Mouse (Mus musculus): ENCODE results near the gene Wdr27. TPM values are rescaled to one million over a fixed set of nuclear protein-coding genes. Genes with fewer than 3 reads are reported as not detected.

Gene Wdr27
- total and polyA plus RNA-seq, 2 experiments from 2014 or later: 1.0 to 14.6 TPM

GRCm38 (mm10) chr17:14806808-14807207 lies 136.2 kb downstream of the Wdr27 start:
- no peak overlapping the region for H3K4me3 ChIP-seq (ENCODE audit: low read depth, low read length)
- no peaks in the 10 kb centered on the region for H3K9me3 ChIP-seq (ENCODE audit: low read length)
- no peak overlapping the region for H3K4me2 ChIP-seq (ENCODE audit: low read depth, low read length, poor library complexity, severe bottlenecking)
- no peaks in the 10 kb centered on the region for H3K27me3 ChIP-seq (ENCODE audit: insufficient read depth, low read length)
- no peak overlapping the region for H3K27ac ChIP-seq (ENCODE audit: low read depth, low read length)
- DNase-seq (ENCODE audit: low spot score) (no peak), ATAC-seq (ENCODE audit: low FRiP score) (no peak)
- no peak overlapping the region for H3K9ac ChIP-seq (replicated peaks; ENCODE audit: low read length, poor library complexity, severe bottlenecking)
- no peak for TF ChIP-seq CTCF (IDR thresholded peaks at IDR 0.05)
- no peaks in the 10 kb centered on the region for H3K4me1 ChIP-seq (ENCODE audit: insufficient read depth, low read length)
- H3K36me3 ChIP-seq (ENCODE audit: insufficient read depth, low read length): no peaks in the 10 kb centered on the region
- 87% methylated on average over 7 of the region's 7 CpGs for whole genome bisulfite sequencing

GRCm38 (mm10) chr17:14799243-14799642 lies 143.7 kb downstream of the Wdr27 start:
- no peaks in the 10 kb centered on the region for H3K27me3 ChIP-seq (ENCODE audit: insufficient read depth, low read length)
- WGBS: 89% methylated on average over 4 of the region's 4 CpGs
- no peaks in the 10 kb centered on the region for H3K36me3 ChIP-seq (ENCODE audit: insufficient read depth, low read length)
- ATAC-seq (ENCODE audit: low FRiP score) (no peak), DNase-seq (ENCODE audit: low spot score) (no peak)
- H3K9ac ChIP-seq (replicated peaks; ENCODE audit: low read length, poor library complexity, severe bottlenecking): no peak overlapping the region
- no peaks in the 10 kb centered on the region for H3K9me3 ChIP-seq (ENCODE audit: low read length)
- no peaks in the 10 kb centered on the region for H3K4me1 ChIP-seq (ENCODE audit: insufficient read depth, low read length)
- no peak overlapping the region for H3K27ac ChIP-seq (ENCODE audit: low read depth, low read length)
- no peak overlapping the region for H3K4me3 ChIP-seq (ENCODE audit: low read depth, low read length)
- no peak overlapping the region for H3K4me2 ChIP-seq (ENCODE audit: low read depth, low read length, poor library complexity, severe bottlenecking)
- TF ChIP-seq CTCF (IDR thresholded peaks at IDR 0.05): no peak

- Histone ChIP-seq H3K27me3 (ENCODE audit: insufficient read depth, low read length) (no peaks in the 10 kb centered on the region), H3K27ac (ENCODE audit: low read depth, low read length) (no peak overlapping the region), H3K9ac (replicated peaks; ENCODE audit: low read length, poor library complexity, severe bottlenecking) (no peak overlapping the region), H3K9me3 (ENCODE audit: low read length) (0 out of 2 replicates have a peak, but pooled peaks cover 7% of the 10 kb centered on the region), H3K4me2 (ENCODE audit: low read depth, low read length, poor library complexity, severe bottlenecking) (no peak overlapping the region), H3K4me3 (ENCODE audit: low read depth, low read length) (no peak overlapping the region), H3K36me3 (ENCODE audit: insufficient read depth, low read length) (no peaks in the 10 kb centered on the region), H3K4me1 (ENCODE audit: insufficient read depth, low read length) (no peaks in the 10 kb centered on the region)
- no peak for TF ChIP-seq CTCF (IDR thresholded peaks at IDR 0.05)
- DNase-seq (ENCODE audit: low spot score) (no peak), ATAC-seq (ENCODE audit: low FRiP score) (no peak)
- 96% methylated on average over 4 of the region's 4 CpGs for WGBS
These were observed 147.9 kb downstream of the Wdr27 start for GRCm38 (mm10) chr17:14795074-14795473.

GRCm38 (mm10) chr17:14779356-14779755 lies 163.6 kb downstream of the Wdr27 start:
- no peak for DNase-seq (ENCODE audit: low spot score)
- Histone ChIP-seq H3K4me1 (ENCODE audit: insufficient read depth, low read length) (no peaks in the 10 kb centered on the region), H3K27me3 (ENCODE audit: insufficient read depth, low read length) (no peaks in the 10 kb centered on the region), H3K9ac (replicated peaks; ENCODE audit: low read length, poor library complexity, severe bottlenecking) (no peak overlapping the region), H3K36me3 (ENCODE audit: insufficient read depth, low read length) (no peaks in the 10 kb centered on the region), H3K27ac (ENCODE audit: low read depth, low read length) (no peak overlapping the region), H3K4me3 (ENCODE audit: low read depth, low read length) (no peak overlapping the region), H3K9me3 (ENCODE audit: low read length) (no peaks in the 10 kb centered on the region), H3K4me2 (ENCODE audit: low read depth, low read length, poor library complexity, severe bottlenecking) (no peak overlapping the region)
- WGBS: 89% methylated on average over 5 of the region's 5 CpGs
- TF ChIP-seq CTCF (IDR thresholded peaks at IDR 0.05): no peak
- no peak for ATAC-seq (ENCODE audit: low FRiP score)

GRCm38 (mm10) chr17:14771339-14771738 lies 171.6 kb downstream of the Wdr27 start:
- no peaks in the 10 kb centered on the region for H3K36me3 ChIP-seq (ENCODE audit: insufficient read depth, low read length)
- H3K9ac ChIP-seq (replicated peaks; ENCODE audit: low read length, poor library complexity, severe bottlenecking): no peak overlapping the region
- ATAC-seq (ENCODE audit: low FRiP score) (no peak), DNase-seq (ENCODE audit: low spot score) (no peak)
- H3K27me3 ChIP-seq (ENCODE audit: insufficient read depth, low read length): no peaks in the 10 kb centered on the region
- H3K9me3 ChIP-seq (ENCODE audit: low read length): no peaks in the 10 kb centered on the region
- no peak overlapping the region for H3K4me2 ChIP-seq (ENCODE audit: low read depth, low read length, poor library complexity, severe bottlenecking)
- H3K4me1 ChIP-seq (ENCODE audit: insufficient read depth, low read length): no peaks in the 10 kb centered on the region
- WGBS: 77% methylated on average over 4 of the region's 4 CpGs
- no peak overlapping the region for H3K27ac ChIP-seq (ENCODE audit: low read depth, low read length)
- H3K4me3 ChIP-seq (ENCODE audit: low read depth, low read length): no peak overlapping the region
- no peak for TF ChIP-seq CTCF (IDR thresholded peaks at IDR 0.05)

- Histone ChIP-seq H3K4me2 (ENCODE audit: low read depth, low read length, poor library complexity, severe bottlenecking) (no peak overlapping the region), H3K36me3 (ENCODE audit: insufficient read depth, low read length) (no peaks in the 10 kb centered on the region), H3K9me3 (ENCODE audit: low read length) (no peaks in the 10 kb centered on the region), H3K4me3 (ENCODE audit: low read depth, low read length) (no peak overlapping the region), H3K9ac (replicated peaks; ENCODE audit: low read length, poor library complexity, severe bottlenecking) (no peak overlapping the region), H3K27me3 (ENCODE audit: insufficient read depth, low read length) (no peaks in the 10 kb centered on the region), H3K4me1 (ENCODE audit: insufficient read depth, low read length) (no peaks in the 10 kb centered on the region), H3K27ac (ENCODE audit: low read depth, low read length) (no peak overlapping the region)
- DNase-seq (ENCODE audit: low spot score) (no peak), ATAC-seq (ENCODE audit: low FRiP score) (no peak)
- no peak for TF ChIP-seq CTCF (IDR thresholded peaks at IDR 0.05)
- 74% methylated on average over 5 of the region's 5 CpGs for WGBS
These were observed 172.6 kb downstream of the Wdr27 start for GRCm38 (mm10) chr17:14770377-14770776.

Other genes starting within 250 kb of the Wdr27 start
- 8.0 and 9.6 TPM in 2 replicates for gene Thbs2, start 248.9 kb downstream of the Wdr27 start, total RNA-seq (2014; rRNA removed)
- 3.6 and 4.2 TPM in 2 replicates for gene Thbs2, start 248.9 kb downstream of the Wdr27 start, polyA plus RNA-seq (2015; fragmentation: Nextera tagmentation; extraction: Ambion mirVana)
- 15.3 and 16.5 TPM in 2 replicates for gene 1600012H06Rik, start within 50 bp of the Wdr27 start, total RNA-seq (2014; rRNA removed)
- gene 1600012H06Rik, start within 50 bp of the Wdr27 start, polyA plus RNA-seq (2015; fragmentation: Nextera tagmentation; extraction: Ambion mirVana): 20.2 and 21.1 TPM in 2 replicates
- 48.8 and 49.9 TPM in 2 replicates for gene Phf10, start 18.1 kb upstream of the Wdr27 start, total RNA-seq (2014; rRNA removed)
- 12.3 and 14.3 TPM in 2 replicates for gene Phf10, start 18.1 kb upstream of the Wdr27 start, polyA plus RNA-seq (2015; fragmentation: Nextera tagmentation; extraction: Ambion mirVana)
- 8.7 and 10.6 TPM in 2 replicates for gene 9030025P20Rik, start 35.3 kb upstream of the Wdr27 start, total RNA-seq (2014; rRNA removed)
- gene 9030025P20Rik, start 35.3 kb upstream of the Wdr27 start, polyA plus RNA-seq (2015; fragmentation: Nextera tagmentation; extraction: Ambion mirVana): 7.0 and 7.1 TPM in 2 replicates
- 4.1 TPM in 1 of 2 replicates, not detected in the other for gene Gm3417, start 35.6 kb upstream of the Wdr27 start, total RNA-seq (2014; rRNA removed)
- gene Gm3417, start 35.6 kb upstream of the Wdr27 start, polyA plus RNA-seq (2015; fragmentation: Nextera tagmentation; extraction: Ambion mirVana): 0.86 and 2.7 TPM in 2 replicates
- gene Gm3435, start 67.0 kb upstream of the Wdr27 start, total RNA-seq (2014; rRNA removed): 4.0 and 4.8 TPM in 2 replicates
- gene Gm3435, start 67.0 kb upstream of the Wdr27 start, polyA plus RNA-seq (2015; fragmentation: Nextera tagmentation; extraction: Ambion mirVana): 8.7 and 9.1 TPM in 2 replicates
- 38.4 and 45.2 TPM in 2 replicates for gene Ermard, start 98.0 kb upstream of the Wdr27 start, total RNA-seq (2014; rRNA removed)
- gene Ermard, start 98.0 kb upstream of the Wdr27 start, polyA plus RNA-seq (2015; fragmentation: Nextera tagmentation; extraction: Ambion mirVana): 42.9 and 58.9 TPM in 2 replicates
- not detected in 2 replicates for gene Tcte3, start 98.3 kb upstream of the Wdr27 start, total RNA-seq (2014; rRNA removed)
- gene Tcte3, start 98.3 kb upstream of the Wdr27 start, polyA plus RNA-seq (2015; fragmentation: Nextera tagmentation; extraction: Ambion mirVana): not detected in 2 replicates
- gene Gm3448, start 98.4 kb upstream of the Wdr27 start, total RNA-seq (2014; rRNA removed): 0.99 and 5.1 TPM in 2 replicates
- 0.98 and 3.1 TPM in 2 replicates for gene Gm3448, start 98.4 kb upstream of the Wdr27 start, polyA plus RNA-seq (2015; fragmentation: Nextera tagmentation; extraction: Ambion mirVana)

Measured in midbrain, postnatal 0 days (tissue).